Mouse (Mus musculus) 3134 (cell line): Measurements from ENCODE around the gene Ptpn21.
A peak's percentile ranks its signal among the peaks of the same experiment; 100 is the strongest.

Experiments
- DNase-seq: peaks from one replicate; pipeline ENCODE4 v3.0.0-alpha.2; 2011; ENCODE audit warnings: low spot score; ENCODE audit not compliant: insufficient read length; ENCODE audit errors: extremely low read depth

Gene Ptpn21

GRCm38 (mm10) chr12:98736951-98737800, at the start of gene Ptpn21:
Gene Ptpn21, minus strand, starts transcription at chr12:98737405.
- peak; percentile 64 for DNase-seq

DNA sequence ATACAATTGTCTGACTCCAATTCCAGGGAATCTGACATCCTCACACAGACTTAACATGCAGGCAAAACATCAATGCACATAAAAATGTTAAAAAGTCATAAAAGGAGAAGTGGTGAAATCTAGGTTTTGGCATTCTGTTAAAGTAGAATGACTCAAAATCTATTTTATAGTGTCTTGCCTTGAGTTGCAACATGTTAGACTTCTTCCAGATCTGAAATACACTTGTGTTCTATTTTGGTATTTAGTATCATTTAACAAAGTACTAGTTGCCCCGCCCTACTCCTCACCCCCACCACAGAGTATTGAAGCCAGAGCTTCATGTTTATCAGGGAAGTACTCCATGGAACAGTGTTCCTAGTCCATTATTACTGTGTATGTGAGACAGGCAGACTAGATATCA, 47.0 kb upstream of the Ptpn21 start:
- no peak for DNase-seq

DNA sequence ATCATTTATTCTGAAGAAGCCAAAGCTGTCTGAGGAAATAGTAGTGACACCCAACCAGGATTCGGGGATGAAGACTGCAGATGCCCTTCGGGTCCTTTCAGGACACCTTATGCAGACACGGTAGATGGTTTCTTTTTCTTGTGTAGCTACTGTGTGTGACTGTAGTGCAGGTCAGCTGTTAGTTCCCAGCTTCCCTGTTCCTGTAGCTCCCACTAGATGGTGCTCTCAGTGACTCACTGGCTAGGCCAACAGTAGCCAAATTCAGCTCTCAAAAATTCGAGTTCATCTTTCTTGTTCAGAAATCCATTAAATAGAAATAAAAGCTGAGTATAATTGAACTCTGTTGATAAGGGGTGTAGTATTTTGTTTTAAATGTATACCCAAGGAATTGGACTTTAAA, 41.9 kb upstream of the Ptpn21 start:
- DNase-seq, result no peak

DNA sequence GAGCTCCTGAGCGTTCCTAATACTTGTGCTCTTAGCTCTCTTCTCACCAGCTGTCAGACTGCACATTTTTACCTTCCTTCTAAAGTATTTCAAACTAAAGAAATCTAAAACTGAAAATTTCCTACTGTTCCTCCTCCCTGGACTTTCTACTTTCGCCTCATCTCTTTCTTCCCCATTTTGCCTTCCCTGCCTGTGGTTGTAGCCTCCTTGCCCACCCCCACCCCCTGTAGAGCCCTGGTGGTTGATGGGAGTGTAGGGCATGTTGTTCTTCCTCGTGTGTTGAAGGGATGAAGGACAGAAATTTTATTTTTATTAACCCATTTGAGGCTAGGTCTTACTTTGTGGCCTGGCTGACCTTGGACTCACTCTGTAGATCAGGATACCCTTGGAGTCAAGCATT, 40.3 kb upstream of the Ptpn21 start:
- no peak for DNase-seq

GRCm38 (mm10) chr12:98766241-98766640, 29.0 kb upstream of the Ptpn21 start:
- DNase-seq, result no peak

DNA sequence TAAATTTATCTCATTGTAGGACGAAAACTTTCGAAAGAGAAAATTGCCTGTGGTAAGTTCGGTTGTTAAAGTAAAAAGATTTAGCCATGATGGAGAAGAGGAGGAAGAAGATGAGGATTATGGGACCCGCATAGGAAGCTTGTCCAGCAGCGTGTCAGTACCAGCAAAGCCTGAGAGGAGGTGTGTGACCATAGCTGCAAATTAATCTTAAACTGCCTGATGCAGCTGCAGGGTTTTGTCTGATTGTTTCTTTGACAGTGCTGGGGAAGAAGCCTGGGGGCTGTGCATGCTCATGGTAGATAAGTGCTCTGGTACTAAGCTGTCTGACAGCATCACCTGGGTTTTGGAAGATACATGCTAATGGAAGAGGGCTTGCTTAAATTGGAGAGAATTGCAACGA, 22.5 kb upstream of the Ptpn21 start:
- no peak for DNase-seq

DNA sequence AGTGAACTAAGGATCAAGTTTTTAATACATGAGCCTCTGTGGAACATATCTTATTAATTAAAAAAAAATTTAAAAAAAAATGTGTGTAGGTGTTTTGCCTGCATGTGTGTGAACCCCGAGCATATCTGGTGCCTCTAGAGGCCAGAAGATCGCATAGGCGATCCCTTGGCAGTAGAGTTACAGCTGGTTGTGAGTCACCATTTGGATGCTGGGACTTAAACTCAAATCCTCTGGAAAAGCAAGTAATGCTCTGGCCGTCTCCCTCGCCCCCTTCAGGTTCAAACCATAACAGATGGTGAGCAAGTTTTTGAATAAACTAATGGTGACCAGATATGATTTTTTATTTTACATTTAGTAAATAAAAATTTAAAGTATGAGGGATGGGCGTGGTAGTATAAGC, 20.4 kb upstream of the Ptpn21 start:
- DNase-seq, result peak; percentile 19

DNA sequence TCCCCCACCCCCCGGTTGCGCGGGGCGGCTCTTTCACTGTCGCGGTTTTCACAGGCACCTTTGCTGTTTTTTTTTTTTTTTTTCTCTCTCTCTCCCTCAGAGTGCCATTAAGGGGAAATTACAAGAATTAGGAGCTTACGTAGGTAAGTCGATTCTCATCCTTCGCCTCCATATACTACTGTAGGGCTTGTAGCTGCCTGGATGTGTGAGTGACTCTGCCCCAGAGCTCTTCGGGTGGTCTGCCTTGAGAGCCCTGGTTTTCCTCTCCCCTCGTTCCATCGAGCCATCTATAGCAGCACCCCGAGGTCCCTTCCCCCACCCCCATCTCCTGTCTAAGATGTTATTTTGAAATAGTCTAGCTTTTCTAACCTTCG, 10.2 kb upstream of the Ptpn21 start:
- peak; percentile 56 for DNase-seq

DNA sequence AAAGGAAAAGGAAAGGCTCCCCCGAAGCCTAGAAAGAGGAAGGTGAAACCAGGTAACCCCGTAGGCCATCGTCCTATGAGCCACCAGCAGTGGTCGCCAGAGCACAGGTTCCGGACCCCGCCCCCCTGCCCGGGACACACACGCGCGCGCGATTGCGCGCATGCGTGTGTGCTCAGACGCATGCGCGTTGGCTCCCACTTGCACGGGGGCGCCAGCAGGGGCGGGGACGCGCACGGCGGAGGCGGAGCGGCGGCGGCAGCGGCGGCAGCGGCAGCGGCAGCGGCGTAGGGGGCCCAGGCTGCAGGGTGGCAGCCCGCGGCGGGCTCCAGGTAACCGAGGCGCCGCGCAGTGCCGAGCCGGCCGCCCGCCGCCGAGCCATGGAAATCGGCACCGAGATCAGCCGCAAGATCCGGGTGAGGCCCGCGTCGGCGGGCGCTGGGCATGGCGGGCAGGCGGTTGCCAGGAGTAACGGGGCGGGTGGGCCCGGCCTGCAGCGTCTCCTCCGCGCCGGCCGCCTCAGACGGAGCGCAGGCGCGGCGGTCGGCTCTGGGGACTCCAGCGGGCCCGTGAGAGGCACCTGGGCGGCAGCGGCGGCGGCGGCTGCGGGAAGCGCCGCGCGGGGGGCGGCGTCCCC, 9.7 kb upstream of the Ptpn21 start, which contains the start of gene Zc3h14:
Gene Zc3h14, plus strand, starts transcription at position 219 of the 634 bp plus-strand sequence.
- peak; percentile 88 for DNase-seq

DNA sequence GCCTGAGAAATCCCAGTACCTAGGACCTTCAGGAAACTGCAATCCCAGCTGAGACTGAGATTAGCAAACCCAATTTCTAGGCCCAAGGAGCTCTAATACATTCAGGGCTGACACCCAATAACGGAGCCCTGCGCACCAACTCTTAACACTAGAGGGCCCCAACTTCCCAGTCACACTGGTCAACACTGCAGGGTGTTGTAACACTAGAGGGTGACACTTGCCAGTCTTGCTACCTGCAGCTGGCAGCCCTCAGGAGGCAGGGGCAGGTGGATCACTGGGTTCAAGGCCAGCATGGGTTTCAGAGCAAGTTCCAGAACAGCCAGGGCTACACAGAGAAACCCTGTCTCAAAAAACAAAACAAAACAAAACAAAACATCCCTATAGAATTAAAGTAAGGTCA, 8.9 kb upstream of the Ptpn21 start:
- DNase-seq, result peak; percentile 46

GRCm38 (mm10) chr12:98745626-98746025, 8.4 kb upstream of the Ptpn21 start:
- no peak for DNase-seq

DNA sequence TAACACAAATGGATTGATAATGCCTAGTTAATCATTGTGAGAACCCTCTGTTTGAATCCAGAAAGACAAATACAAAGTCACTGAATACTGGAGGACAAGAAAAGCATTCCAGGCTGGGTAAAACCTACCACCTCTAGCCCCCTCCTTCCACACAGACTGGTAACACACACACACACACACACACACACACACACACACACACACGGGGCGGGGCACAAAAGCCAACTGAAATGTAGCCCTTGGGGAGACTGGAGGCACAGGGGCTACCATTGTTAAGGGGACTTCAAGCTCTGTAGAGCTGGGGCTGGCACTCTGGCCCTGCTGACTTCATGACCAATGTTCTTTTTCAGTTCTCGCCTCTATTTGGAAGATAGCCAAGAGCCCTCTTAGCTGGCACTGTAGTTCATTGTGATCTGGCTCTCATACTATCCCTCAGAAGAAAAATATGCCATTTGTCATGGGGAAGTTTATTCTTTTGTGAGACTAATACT, 3.9 kb upstream of the Ptpn21 start:
- peak; percentile 17 for DNase-seq

- DNase-seq, result no peak
Observed at GRCm38 (mm10) chr12:98737801-98738350, 671 bp upstream of the Ptpn21 start.

DNA sequence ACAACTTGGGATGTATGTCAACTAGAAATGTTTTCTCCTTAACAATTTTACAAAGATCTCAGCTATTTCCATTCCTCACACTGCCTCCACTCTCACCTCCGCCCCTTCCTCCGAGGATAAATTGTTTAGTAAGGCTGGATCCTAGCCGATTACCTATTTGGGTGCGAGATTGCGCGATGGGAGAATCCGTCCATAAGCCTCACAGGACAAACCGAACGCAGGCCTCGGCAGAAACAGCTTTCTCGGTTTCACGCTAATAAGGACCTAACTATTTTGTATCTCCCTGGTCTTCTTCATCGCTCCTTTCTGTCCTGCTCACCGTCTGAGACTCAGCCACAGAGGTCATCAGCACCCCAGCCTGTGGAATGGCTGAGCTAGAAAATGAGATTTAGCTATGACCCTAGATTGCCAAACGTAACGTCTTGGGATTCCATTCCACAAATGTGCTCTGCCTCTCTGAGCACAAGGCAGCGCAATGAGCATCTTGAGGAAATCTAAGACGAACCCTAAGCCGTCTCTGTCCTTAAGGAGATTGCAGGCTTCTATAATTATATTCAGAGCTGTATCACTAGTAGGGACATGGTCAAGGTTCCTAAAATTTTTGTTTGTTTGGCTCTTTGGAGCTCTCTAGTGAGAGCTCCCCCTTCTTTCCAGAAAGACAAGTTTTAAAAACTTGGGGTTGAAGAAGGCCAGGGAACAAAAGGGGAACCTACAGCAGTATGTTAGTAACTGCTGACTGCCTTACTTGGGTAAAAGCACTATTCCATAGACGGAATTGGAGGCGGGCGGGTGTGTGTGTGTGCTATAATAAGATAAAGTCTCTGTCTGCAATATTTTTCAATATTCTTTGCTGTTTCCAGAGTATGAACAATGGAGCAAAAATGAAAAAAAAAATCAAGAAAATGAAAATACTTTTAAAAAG, 2.1 kb downstream of the Ptpn21 start:
- no peak for DNase-seq

DNA sequence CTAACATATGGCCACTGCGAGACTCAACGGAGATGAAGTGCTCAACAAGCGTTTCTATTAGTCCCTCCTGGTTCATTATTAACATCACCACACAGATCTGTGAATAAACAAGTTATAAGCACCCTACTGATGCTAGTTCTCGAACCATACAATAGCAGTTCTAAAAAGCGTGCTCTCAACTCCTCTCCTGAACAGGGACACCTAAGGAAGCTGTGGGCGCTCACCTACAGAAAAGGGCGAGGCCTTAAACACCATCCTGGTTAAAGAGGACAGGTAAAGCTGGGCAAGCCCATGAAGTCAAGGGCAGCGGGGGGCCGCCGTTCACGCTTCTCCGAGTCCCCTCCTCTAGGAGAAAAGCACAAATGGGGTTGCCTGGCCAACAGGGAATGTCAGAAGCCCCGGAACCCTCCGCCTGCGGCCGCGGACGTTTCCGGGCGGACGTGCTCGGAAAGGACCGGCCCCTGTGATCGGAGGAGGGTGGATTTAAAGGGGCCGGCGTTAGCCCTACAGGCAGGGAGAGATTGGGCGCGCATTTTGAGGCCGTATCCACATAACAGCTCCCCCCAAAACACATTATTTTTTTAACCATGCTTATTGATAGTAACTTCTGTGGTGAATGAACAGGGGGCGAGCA, 2.8 kb downstream of the Ptpn21 start:
- DNase-seq, result peak; percentile 87

GRCm38 (mm10) chr12:98733776-98734175, 3.4 kb downstream of the Ptpn21 start:
- no peak for DNase-seq

- no peak for DNase-seq
Observed at GRCm38 (mm10) chr12:98733165-98733564, 4.0 kb downstream of the Ptpn21 start.

- DNase-seq, result no peak
Observed at GRCm38 (mm10) chr12:98730682-98731081, 6.5 kb downstream of the Ptpn21 start.

DNA sequence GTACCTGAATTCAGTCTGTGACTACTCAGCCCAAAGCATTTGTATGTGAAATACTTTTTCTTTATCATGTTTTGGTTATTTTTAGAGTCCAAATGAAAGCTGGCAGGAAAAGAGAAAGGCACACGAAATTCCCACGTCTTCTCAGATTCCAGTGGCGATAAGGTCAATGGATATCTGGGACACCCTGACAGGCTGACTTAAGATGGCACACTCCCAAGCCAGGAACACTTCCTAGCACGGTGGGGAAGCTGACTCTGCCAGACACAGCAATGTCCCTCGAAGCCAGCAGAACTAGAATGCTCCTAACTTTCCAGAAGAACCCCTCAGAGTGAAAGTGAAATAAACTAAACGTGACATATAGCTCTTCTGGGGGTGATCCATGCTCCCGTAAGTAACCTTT, 10.0 kb downstream of the Ptpn21 start:
- DNase-seq, result no peak

GRCm38 (mm10) chr12:98726078-98726477, 11.1 kb downstream of the Ptpn21 start:
- no peak for DNase-seq
